Mouse (Mus musculus) gastrocnemius, postnatal 25 days (tissue): Measurements from ENCODE around the gene Rab29. TPM values are rescaled to one million over a fixed set of nuclear protein-coding genes. Genes with fewer than 3 reads are reported as not detected.

Experiments
- total RNA-seq, 2 experiments: library from RNA; stranded (reverse); gene quantifications; 1 replicate in 1 of 2; 2 replicates in 1 of 2; pipeline ENCODE4 v1.2.3; 2021

Rab29 gene
- total RNA-seq, 2 experiments from 2014 or later: 6.4 to 7.4 TPM

Other genes starting within 250 kb of the Rab29 start
- under 1 TPM in 1 of 2 experiments, not detected in 1; 0.19 TPM for gene Ctse, start 228.9 kb upstream of the Rab29 start, total RNA-seq
- gene Rab7b, start 178.5 kb upstream of the Rab29 start, total RNA-seq: 1 to 10 TPM; 3.7 to 4.1 TPM
- gene Slc26a9, start 123.2 kb upstream of the Rab29 start, total RNA-seq: not detected
- gene Pm20d1, start 69.8 kb upstream of the Rab29 start, total RNA-seq: 1 to 10 TPM in 1 of 2 experiments, under 1 TPM in 1; 0.82 to 1.3 TPM
- gene Slc41a1, start 39.7 kb upstream of the Rab29 start, total RNA-seq: 10 to 100 TPM; 53.4 to 53.5 TPM
- 10 to 100 TPM; 53.8 to 53.9 TPM for gene Nucks1, start 43.3 kb downstream of the Rab29 start, total RNA-seq
- gene Slc45a3, start 95.7 kb downstream of the Rab29 start, total RNA-seq: 1 to 10 TPM; 1.3 to 1.6 TPM
- gene Elk4, start 140.4 kb downstream of the Rab29 start, total RNA-seq: 10 to 100 TPM; 59.2 to 59.9 TPM
- gene Mfsd4a, start 200.8 kb downstream of the Rab29 start, total RNA-seq: 1 to 10 TPM; 2.4 to 3.9 TPM